Mouse (Mus musculus): ENCODE results near the gene Slc9a9. TPM values are rescaled to one million over a fixed set of nuclear protein-coding genes. Genes with fewer than 3 reads are reported as not detected.

The Slc9a9 gene
- polyA plus RNA-seq, 1 experiment from 2014 or later, result 3.2 TPM

DNA sequence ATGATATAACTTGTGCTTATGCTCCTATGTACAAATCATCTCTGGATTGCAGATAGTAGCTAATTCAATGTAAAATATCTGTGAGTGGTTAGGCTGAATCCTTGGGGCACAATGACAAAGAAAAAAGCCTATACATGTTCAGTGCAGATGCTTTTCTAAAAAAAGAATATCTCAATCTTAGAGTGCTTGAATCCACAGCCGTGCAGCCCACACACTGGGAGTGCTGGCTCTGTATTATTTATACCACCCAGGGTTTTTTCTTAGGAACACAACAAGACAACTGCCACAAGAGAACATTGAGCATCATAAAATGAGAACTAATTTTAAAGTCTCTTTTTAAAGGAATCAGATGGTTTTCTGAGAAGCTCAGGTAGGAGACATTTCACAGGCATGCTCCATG lies 19.7 kb upstream of the Slc9a9 start:
- Histone ChIP-seq H3K4me1 (ENCODE audit: control insufficient read depth, low read depth, low read length) (no peaks in the 10 kb centered on the region), H3K27me3 (ENCODE audit: control insufficient read depth, insufficient read depth, low read depth, low read length) (no peaks in the 10 kb centered on the region), H3K9me3 (replicated peaks; ENCODE audit: control insufficient read depth, low read length) (no peaks in the 10 kb centered on the region), H3K27ac (ENCODE audit: low read length) (no peak overlapping the region), H3K4me2 (ENCODE audit: low read depth, low read length) (no peak overlapping the region), H3K4me3 (ENCODE audit: low read depth, low read length) (no peak overlapping the region), H3K9ac (ENCODE audit: low read depth, low read length) (no peak overlapping the region), H3K36me3 (ENCODE audit: control insufficient read depth, insufficient read depth) (no peaks in the 10 kb centered on the region)
- no peak for ATAC-seq (ENCODE audit: low read depth)
- 52% methylated on average over 1 of the region's 1 CpGs for WGBS (ENCODE audit: insufficient replicate concordance)

DNA sequence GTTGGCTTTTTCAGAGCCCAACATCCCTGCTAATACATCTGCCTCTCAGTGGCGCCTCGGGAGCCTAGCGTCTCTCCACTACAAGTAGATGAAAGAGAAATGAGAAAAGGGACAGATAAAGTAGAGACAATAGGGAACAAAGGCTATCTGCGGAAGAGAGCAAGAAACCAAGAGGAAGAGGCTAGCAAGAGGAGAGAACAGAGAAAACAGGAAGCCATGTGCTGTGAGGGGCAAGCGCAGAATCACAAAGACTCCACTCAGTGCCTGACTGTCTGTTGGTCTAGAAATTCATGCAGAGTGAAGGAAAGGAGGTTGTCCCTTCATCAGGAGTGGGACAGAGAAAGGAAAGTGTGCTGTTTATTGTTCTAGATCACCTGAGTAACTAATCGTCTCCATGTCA lies 16.5 kb upstream of the Slc9a9 start:
- no peak for ATAC-seq (ENCODE audit: low read depth)
- 49% methylated on average over 6 of the region's 6 CpGs for WGBS (ENCODE audit: insufficient replicate concordance)

DNA sequence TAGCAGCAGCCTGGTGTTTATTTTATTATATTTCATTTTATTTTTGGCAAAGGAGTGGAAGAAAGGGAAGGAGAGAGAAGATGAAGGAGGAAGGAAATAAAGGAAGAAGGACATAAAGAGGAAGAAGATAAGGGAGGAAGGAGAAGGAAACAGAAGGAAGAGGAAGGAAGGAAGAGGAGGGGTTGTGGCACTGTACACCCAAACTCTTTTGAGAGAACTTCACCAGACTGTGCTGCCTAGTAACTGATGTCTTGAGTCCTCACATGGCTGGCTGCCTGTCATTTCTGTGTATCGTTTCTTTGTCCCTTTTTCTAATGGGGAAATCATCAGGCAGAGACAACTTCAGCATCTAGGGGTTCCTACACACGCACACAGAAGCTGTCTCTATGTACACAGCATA lies 15.9 kb upstream of the Slc9a9 start:
- no peak for ATAC-seq (ENCODE audit: low read depth)
- Histone ChIP-seq H3K9me3 (replicated peaks; ENCODE audit: control insufficient read depth, low read length) (no peaks in the 10 kb centered on the region), H3K4me3 (ENCODE audit: low read depth, low read length) (no peak overlapping the region), H3K4me1 (ENCODE audit: control insufficient read depth, low read depth, low read length) (no peaks in the 10 kb centered on the region), H3K27me3 (ENCODE audit: control insufficient read depth, insufficient read depth, low read depth, low read length) (no peaks in the 10 kb centered on the region), H3K36me3 (ENCODE audit: control insufficient read depth, insufficient read depth) (no peaks in the 10 kb centered on the region), H3K9ac (ENCODE audit: low read depth, low read length) (no peak overlapping the region), H3K27ac (ENCODE audit: low read length) (no peak overlapping the region), H3K4me2 (ENCODE audit: low read depth, low read length) (no peak overlapping the region)
- 48% methylated on average over 2 of the region's 2 CpGs for WGBS (ENCODE audit: insufficient replicate concordance)

More for the DNA sequence above, 16.5 kb upstream of the Slc9a9 start:
- H3K4me1 ChIP-seq (ENCODE audit: control insufficient read depth, low read depth, low read length), result no peaks in the 10 kb centered on the region
- no peak overlapping the region for H3K4me3 ChIP-seq (ENCODE audit: low read depth, low read length)
- H3K9me3 ChIP-seq (replicated peaks; ENCODE audit: control insufficient read depth, low read length), result no peaks in the 10 kb centered on the region
- no peak overlapping the region for H3K4me2 ChIP-seq (ENCODE audit: low read depth, low read length)
- no peak overlapping the region for H3K27ac ChIP-seq (ENCODE audit: low read length)
- no peak overlapping the region for H3K9ac ChIP-seq (ENCODE audit: low read depth, low read length)
- H3K27me3 ChIP-seq (ENCODE audit: control insufficient read depth, insufficient read depth, low read depth, low read length), result no peaks in the 10 kb centered on the region
- H3K36me3 ChIP-seq (ENCODE audit: control insufficient read depth, insufficient read depth), result no peaks in the 10 kb centered on the region

DNA sequence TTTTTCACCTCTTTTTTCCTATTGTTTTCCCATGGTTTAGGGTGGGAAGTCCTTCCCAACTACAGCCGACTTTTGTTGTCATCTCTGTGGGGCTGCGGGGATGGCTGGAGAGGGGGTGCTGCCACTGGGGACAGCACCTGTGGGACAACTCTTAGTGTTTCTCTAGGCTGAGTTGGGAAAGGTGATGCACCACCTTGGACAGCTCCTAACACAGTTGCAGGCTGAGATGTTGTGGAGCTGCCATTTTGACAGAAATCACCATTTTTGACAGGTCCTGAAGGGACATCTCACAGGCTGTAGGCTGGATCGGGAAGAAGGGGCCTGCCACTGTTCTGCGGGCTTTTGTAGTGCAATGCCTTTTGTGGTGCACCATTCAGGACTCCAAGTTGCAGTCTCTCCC lies 13.4 kb upstream of the Slc9a9 start:
- no peak overlapping the region for H3K4me2 ChIP-seq (ENCODE audit: low read depth, low read length)
- no peaks in the 10 kb centered on the region for H3K4me1 ChIP-seq (ENCODE audit: control insufficient read depth, low read depth, low read length)
- H3K9ac ChIP-seq (ENCODE audit: low read depth, low read length), result no peak overlapping the region
- ATAC-seq (ENCODE audit: low read depth), result no peak
- no peak overlapping the region for H3K4me3 ChIP-seq (ENCODE audit: low read depth, low read length)
- no peaks in the 10 kb centered on the region for H3K27me3 ChIP-seq (ENCODE audit: control insufficient read depth, insufficient read depth, low read depth, low read length)
- no peaks in the 10 kb centered on the region for H3K9me3 ChIP-seq (replicated peaks; ENCODE audit: control insufficient read depth, low read length)
- H3K27ac ChIP-seq (ENCODE audit: low read length), result no peak overlapping the region
- no peaks in the 10 kb centered on the region for H3K36me3 ChIP-seq (ENCODE audit: control insufficient read depth, insufficient read depth)
- 74% methylated on average over 4 of the region's 4 CpGs for WGBS (ENCODE audit: insufficient replicate concordance)

DNA sequence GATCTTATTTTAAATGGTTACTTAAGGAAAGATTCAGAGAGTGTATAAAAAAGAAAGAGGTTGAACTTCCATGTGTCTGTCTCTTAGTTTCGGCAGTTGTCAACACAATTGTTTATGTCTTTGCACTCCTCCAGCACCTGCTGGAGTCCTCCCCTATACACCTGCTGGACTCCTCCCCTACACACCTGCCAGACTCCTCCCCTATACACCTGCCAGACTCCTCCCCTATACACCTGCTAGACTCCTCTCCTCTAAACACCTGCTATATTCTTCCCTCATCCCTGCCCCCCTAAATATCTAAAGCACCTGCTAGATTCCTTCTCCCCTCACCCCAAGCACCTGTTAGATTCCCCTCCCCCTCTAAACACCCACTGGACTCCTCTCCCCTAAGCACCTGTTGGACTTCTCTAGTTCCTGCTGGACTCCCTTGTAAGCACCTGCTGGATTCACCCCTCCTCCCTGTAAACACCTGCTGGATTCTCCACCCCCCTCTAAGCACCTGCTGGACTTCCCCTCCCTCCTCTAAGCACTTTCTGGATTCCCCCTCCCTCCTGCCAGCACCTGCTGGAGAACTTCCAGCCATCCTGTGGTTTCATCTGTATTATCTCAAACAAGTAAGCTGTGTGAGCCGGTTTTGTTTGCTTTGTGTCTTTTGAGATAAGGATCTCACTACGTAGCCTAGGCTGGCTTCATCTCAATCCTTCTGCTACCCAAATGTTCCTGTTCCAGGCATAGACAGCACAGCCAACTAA lies 10.1 kb upstream of the Slc9a9 start:
- no peaks in the 10 kb centered on the region for H3K4me1 ChIP-seq (ENCODE audit: control insufficient read depth, low read depth, low read length)
- H3K9me3 ChIP-seq (replicated peaks; ENCODE audit: control insufficient read depth, low read length), result no peaks in the 10 kb centered on the region
- no peak overlapping the region for H3K4me3 ChIP-seq (ENCODE audit: low read depth, low read length)
- H3K27me3 ChIP-seq (ENCODE audit: control insufficient read depth, insufficient read depth, low read depth, low read length), result no peaks in the 10 kb centered on the region
- 28% methylated on average over 3 of the region's 3 CpGs for WGBS (ENCODE audit: insufficient replicate concordance)
- H3K9ac ChIP-seq (ENCODE audit: low read depth, low read length), result no peak overlapping the region
- no peak overlapping the region for H3K27ac ChIP-seq (ENCODE audit: low read length)
- no peaks in the 10 kb centered on the region for H3K36me3 ChIP-seq (ENCODE audit: control insufficient read depth, insufficient read depth)
- no peak for ATAC-seq (ENCODE audit: low read depth)
- H3K4me2 ChIP-seq (ENCODE audit: low read depth, low read length), result no peak overlapping the region

DNA sequence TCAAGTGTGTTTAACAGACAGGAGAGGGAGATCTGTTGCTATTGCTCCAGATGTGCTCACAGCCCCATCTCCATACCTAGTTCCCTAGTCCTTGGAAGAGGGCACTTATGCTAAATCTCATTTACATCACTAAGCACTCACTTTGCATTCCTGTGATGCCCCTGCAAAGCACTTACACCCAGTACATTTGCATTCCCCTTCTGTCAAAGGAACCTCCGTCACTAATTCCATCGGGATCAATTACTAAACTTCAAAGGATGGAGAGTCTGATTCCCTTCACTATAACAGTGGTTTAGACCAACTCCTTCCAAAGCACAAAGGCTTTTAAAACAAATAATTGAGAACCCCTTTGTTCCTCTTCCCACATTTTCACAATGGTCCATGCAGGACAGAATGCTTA lies 7.9 kb upstream of the Slc9a9 start:
- Histone ChIP-seq H3K36me3 (ENCODE audit: control insufficient read depth, insufficient read depth) (no peaks in the 10 kb centered on the region), H3K9ac (ENCODE audit: low read depth, low read length) (no peak overlapping the region), H3K4me3 (ENCODE audit: low read depth, low read length) (no peak overlapping the region), H3K27me3 (ENCODE audit: control insufficient read depth, insufficient read depth, low read depth, low read length) (no peaks in the 10 kb centered on the region), H3K27ac (ENCODE audit: low read length) (no peak overlapping the region), H3K4me1 (ENCODE audit: control insufficient read depth, low read depth, low read length) (no peaks in the 10 kb centered on the region), H3K9me3 (replicated peaks; ENCODE audit: control insufficient read depth, low read length) (no peaks in the 10 kb centered on the region), H3K4me2 (ENCODE audit: low read depth, low read length) (no peak overlapping the region)
- 27% methylated on average over 2 of the region's 2 CpGs for WGBS (ENCODE audit: insufficient replicate concordance)
- ATAC-seq (ENCODE audit: low read depth), result no peak

DNA sequence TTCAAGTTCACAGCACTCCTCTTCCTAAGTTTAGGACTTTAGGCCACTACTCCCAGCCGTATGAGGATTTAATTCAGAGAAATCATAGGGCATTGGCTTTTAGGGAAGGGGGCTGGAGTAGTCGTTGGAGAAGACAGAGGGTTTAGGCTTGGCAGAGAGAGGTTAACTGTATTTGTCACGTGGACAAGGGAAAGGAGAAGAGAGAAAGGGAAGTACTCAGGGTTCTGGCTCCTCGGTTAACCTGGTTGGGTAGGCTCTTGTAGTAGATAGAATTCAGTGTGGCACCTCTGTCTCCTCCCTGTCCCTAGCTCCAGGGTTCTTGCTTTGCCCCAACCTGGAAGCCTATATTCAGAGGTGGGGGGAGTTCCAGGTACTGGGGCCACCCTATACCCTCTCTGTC lies 4.5 kb upstream of the Slc9a9 start:
- 0 out of 2 replicates have a peak, but pooled peaks have one; percentile 13 for ATAC-seq (ENCODE audit: low read depth)
- no peaks in the 10 kb centered on the region for H3K27me3 ChIP-seq (ENCODE audit: control insufficient read depth, insufficient read depth, low read depth, low read length)
- peaks cover 3% of the 10 kb centered on the region; the same call in 1 of the 2 replicates for H3K4me1 ChIP-seq (ENCODE audit: control insufficient read depth, low read depth, low read length)
- H3K27ac ChIP-seq (ENCODE audit: low read length), result no peak overlapping the region
- 21% methylated on average over 4 of the region's 4 CpGs for WGBS (ENCODE audit: insufficient replicate concordance)
- no peak overlapping the region for H3K4me2 ChIP-seq (ENCODE audit: low read depth, low read length)
- H3K9ac ChIP-seq (ENCODE audit: low read depth, low read length), result no peak overlapping the region
- no peak overlapping the region for H3K4me3 ChIP-seq (ENCODE audit: low read depth, low read length)
- H3K36me3 ChIP-seq (ENCODE audit: control insufficient read depth, insufficient read depth), result no peaks in the 10 kb centered on the region
- no peaks in the 10 kb centered on the region for H3K9me3 ChIP-seq (replicated peaks; ENCODE audit: control insufficient read depth, low read length)

DNA sequence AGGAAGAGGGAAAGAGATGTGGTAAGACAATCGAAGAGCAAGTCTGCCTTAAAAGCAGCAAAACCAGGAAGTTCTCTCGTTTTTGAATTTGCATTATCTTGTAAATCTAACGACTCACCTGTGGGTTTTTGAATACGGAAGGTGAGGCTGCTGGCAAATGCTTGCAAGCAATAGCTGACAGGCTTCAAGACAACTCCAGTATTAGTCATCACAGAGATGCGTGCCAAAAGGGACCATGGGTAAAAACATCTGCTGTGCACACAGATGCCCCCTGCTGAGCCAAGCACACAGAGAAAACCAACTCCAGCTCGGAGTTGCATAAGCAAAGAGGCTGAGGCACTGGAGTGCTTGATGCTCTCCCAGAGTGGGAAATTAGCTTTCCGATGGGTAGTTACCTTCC lies 1.1 kb upstream of the Slc9a9 start:
- Histone ChIP-seq H3K36me3 (ENCODE audit: control insufficient read depth, insufficient read depth) (no peaks in the 10 kb centered on the region), H3K9me3 (replicated peaks; ENCODE audit: control insufficient read depth, low read length) (no peaks in the 10 kb centered on the region), H3K4me3 (ENCODE audit: low read depth, low read length) (no peak overlapping the region), H3K4me2 (ENCODE audit: low read depth, low read length) (no peak overlapping the region), H3K27ac (ENCODE audit: low read length) (no peak overlapping the region), H3K4me1 (ENCODE audit: control insufficient read depth, low read depth, low read length) (peaks cover 3% of the 10 kb centered on the region; the same call in 1 of the 2 replicates), H3K27me3 (ENCODE audit: control insufficient read depth, insufficient read depth, low read depth, low read length) (no peaks in the 10 kb centered on the region), H3K9ac (ENCODE audit: low read depth, low read length) (no peak overlapping the region)
- 25% methylated on average over 7 of the region's 7 CpGs for WGBS (ENCODE audit: insufficient replicate concordance)
- no peak for ATAC-seq (ENCODE audit: low read depth)

DNA sequence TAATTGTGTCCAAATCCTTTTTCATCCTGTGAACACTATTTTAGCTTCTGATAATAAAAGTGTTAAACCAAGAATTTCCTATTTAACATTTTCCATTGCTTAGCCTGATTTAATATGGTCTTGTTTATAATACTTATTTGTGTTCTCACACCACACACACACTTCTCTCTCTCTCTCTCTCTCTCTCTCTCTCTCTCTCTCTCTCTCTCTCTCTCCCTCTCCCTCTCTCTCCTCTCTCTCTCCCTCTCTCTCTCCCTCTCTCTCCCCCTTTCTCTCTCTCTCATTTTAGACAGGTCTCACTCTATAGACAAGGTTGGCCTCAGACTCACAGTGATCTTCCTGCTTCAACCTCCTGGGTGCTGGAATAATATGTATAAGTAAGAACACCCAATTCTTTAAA lies 995 bp downstream of the Slc9a9 start:
- H3K4me3 ChIP-seq (ENCODE audit: low read depth, low read length), result peak overlapping the region; percentile 60; the same call in 1 of the 2 replicates
- H3K9ac ChIP-seq (ENCODE audit: low read depth, low read length), result no peak overlapping the region
- no peaks in the 10 kb centered on the region for H3K27me3 ChIP-seq (ENCODE audit: control insufficient read depth, insufficient read depth, low read depth, low read length)
- peaks cover 3% of the 10 kb centered on the region; the same call in 1 of the 2 replicates for H3K4me1 ChIP-seq (ENCODE audit: control insufficient read depth, low read depth, low read length)
- no peaks in the 10 kb centered on the region for H3K9me3 ChIP-seq (replicated peaks; ENCODE audit: control insufficient read depth, low read length)
- H3K36me3 ChIP-seq (ENCODE audit: control insufficient read depth, insufficient read depth), result no peaks in the 10 kb centered on the region
- no peak for ATAC-seq (ENCODE audit: low read depth)
- H3K4me2 ChIP-seq (ENCODE audit: low read depth, low read length), result peak overlapping the region; percentile 67
- H3K27ac ChIP-seq (ENCODE audit: low read length), result no peak overlapping the region

Measured in liver, embryonic 16.5 days (tissue).